Mouse (Mus musculus) hindbrain, embryonic 13.5 days (tissue): ENCODE results near the gene Myo1g. TPM values are rescaled to one million over a fixed set of nuclear protein-coding genes. Genes with fewer than 3 reads are reported as not detected.

ENCODE experiments used
- ATAC-seq: fragments of 200-750 bp; cut with Nextera tagmentation; 2 replicates; pipeline ENCODE4 v1.8.0; 2017; ENCODE audit warnings: moderate TSS enrichment; ENCODE audit not compliant: low FRiP score
- H3K27ac ChIP-seq: fragments of 300-500 bp; sonication (generic); 2 replicates; pipeline ENCODE4 v1.5.1; 2015; ENCODE audit warnings: inconsistent platforms, mild to moderate bottlenecking, moderate library complexity
- H3K27me3 ChIP-seq: fragments of 300-500 bp; sonication (generic); 2 replicates; pipeline ENCODE4 v1.6.1; 2015; ENCODE audit warnings: mild to moderate bottlenecking, inconsistent platforms
- H3K36me3 ChIP-seq: fragments of 300-500 bp; sonication (generic); 2 replicates; pipeline ENCODE4 v1.6.1; 2015; ENCODE audit warnings: mild to moderate bottlenecking, inconsistent platforms
- H3K4me1 ChIP-seq: fragments of 300-500 bp; sonication (generic); replicated peaks from 2 replicates; pipeline ENCODE4 v1.6.1; 2015; ENCODE audit warnings: inconsistent platforms
- H3K4me2 ChIP-seq: fragments of 300-500 bp; sonication (generic); 2 replicates; pipeline ENCODE4 v1.6.1; 2015; ENCODE audit warnings: inconsistent platforms, mild to moderate bottlenecking, moderate library complexity
- H3K4me3 ChIP-seq: fragments of 300-500 bp; sonication (generic); 2 replicates; pipeline ENCODE4 v1.5.1; 2015; ENCODE audit warnings: mild to moderate bottlenecking, inconsistent platforms
- H3K9ac ChIP-seq: fragments of 300-500 bp; sonication (generic); 2 replicates; pipeline ENCODE4 v1.6.1; 2015; ENCODE audit warnings: mild to moderate bottlenecking, inconsistent platforms
- H3K9me3 ChIP-seq: fragments of 300-500 bp; sonication (generic); 2 replicates; pipeline ENCODE4 v1.6.1; 2016; ENCODE audit warnings: inconsistent platforms
- WGBS: fragments of 180-500 bp; shearing (Covaris S2); methylation state at CpG from one replicate; pipeline ENCODE4 v1.1.7; 2015; 5-methylcytosine and 5-hydroxymethylcytosine counted together
- polyA plus RNA-seq: library from polyadenylated mRNA; unstranded; fragments of >200 nt; fragmentation: Nextera tagmentation; extraction: Ambion mirVana; gene quantifications from 2 replicates; pipeline ENCODE4 v1.2.1, GENCODE M21; 2015

Myo1g gene
- polyA plus RNA-seq, 1 experiment from 2014 or later, result 0.42 TPM

DNA sequence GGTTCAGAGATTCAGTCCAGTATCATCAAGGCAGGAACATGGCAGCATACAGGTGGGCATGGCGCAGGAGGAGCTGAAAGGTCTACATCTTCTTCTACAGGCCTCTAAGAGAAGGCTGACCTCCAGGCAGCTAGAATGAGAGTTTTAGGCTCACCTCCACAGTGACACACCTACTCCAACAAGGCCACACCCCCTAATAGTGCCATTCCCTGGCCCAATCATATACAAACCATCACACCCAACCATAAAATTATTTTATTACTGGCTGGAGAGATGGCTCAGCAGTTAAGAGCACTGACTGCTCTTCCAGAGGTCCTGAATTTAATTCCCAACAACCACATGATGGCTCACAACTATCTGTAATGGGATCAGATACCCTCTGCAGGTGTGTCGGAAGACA, 18.3 kb downstream of the Myo1g start:
- ATAC-seq, result no peak
- H3K4me2 ChIP-seq, result no peak overlapping the region
- 95% methylated on average over 2 of the region's 2 CpGs for WGBS
- H3K9me3 ChIP-seq, result no peaks in the 10 kb centered on the region
- no peak overlapping the region for H3K27ac ChIP-seq
- H3K27me3 ChIP-seq, result no peaks in the 10 kb centered on the region
- H3K4me3 ChIP-seq, result no peak overlapping the region
- no peaks in the 10 kb centered on the region for H3K4me1 ChIP-seq
- no peak overlapping the region for H3K9ac ChIP-seq
- H3K36me3 ChIP-seq, result no peaks in the 10 kb centered on the region

DNA sequence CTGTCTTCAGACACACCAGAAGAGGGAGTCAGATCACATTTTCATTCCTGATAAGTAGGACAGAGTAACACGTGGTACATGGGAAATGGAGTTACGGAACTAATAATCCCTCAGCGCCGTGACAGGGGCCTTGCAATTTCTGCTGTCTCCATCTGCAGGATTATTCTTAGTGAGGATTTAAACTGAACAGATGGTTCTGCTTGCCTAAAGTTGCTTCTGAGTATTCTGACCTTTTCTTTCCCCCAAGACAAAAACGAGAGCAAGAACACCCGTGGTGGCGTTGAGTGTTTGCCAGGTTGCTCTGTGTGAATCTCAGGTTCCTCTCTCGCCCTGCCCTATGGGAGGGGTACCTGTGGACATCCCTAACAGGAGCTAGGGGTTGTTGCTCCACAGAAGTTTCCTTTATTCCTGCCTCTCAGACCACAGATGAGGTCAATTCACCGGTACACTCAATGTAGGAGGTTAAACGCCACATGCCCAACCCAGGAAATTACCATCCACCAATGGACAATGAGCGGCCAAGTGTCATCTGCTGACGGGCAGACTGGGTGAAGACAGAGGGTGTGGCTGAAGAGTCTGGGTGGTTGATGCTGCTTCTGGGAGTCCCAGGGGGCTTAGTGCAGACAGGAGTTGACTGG, 23.3 kb downstream of the Myo1g start:
- 77% methylated on average over 12 of the region's 12 CpGs for WGBS
- H3K4me3 ChIP-seq, result no peak overlapping the region
- no peak for ATAC-seq

DNA sequence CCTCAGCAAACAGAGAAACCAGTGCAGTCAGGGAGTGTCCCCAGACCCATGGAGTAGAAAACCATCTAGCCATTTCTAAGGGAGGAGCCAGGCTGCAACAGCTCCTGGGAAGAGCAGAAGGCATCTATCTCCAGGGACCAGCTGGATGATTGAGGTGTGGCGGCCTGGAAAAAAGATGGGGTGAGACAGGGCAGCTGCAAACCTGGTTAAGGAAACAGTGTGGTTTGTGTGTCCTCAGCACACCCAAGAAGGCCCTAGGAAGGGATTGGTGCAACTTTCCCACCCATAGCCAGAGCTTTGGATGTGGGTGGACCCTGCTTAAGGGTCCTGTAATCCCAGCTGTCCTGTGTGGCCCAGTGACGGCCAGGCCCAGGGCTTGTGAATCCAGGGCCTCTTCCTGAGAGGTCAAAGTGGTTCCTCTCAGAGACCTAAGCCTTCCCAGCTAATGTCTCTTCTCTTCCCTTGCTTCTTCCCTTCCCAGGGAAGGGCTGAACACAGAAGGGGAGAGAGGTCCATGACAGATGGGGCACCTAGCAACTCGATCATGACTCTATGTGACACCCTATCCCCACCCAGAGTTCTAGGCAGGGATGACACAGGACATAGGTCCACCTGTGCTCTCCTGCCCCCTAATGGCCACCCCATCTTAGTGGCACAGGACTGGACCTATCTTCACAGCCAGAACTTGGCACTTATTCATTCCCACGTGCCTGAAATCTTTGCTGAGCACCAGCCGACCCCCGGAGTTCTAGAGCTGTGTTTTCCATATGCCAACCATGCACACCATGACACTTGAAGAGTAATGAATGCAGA, 30.9 kb downstream of the Myo1g start:
- WGBS, result 59% methylated on average over 6 of the region's 6 CpGs
- no peak overlapping the region for H3K4me3 ChIP-seq
- no peak overlapping the region for H3K9ac ChIP-seq
- H3K4me1 ChIP-seq, result no peaks in the 10 kb centered on the region
- no peak overlapping the region for H3K4me2 ChIP-seq
- H3K36me3 ChIP-seq, result no peaks in the 10 kb centered on the region
- H3K9me3 ChIP-seq, result no peaks in the 10 kb centered on the region
- H3K27me3 ChIP-seq, result no peaks in the 10 kb centered on the region
- 0 out of 2 replicates have a peak overlapping the region, but pooled peaks have one; percentile 8 for H3K27ac ChIP-seq
- no peak for ATAC-seq

More for the DNA sequence above, 23.3 kb downstream of the Myo1g start:
- H3K27ac ChIP-seq, result no peak overlapping the region
- H3K36me3 ChIP-seq, result no peaks in the 10 kb centered on the region
- no peaks in the 10 kb centered on the region for H3K9me3 ChIP-seq
- no peaks in the 10 kb centered on the region for H3K27me3 ChIP-seq
- H3K4me2 ChIP-seq, result no peak overlapping the region
- H3K9ac ChIP-seq, result no peak overlapping the region
- H3K4me1 ChIP-seq, result no peaks in the 10 kb centered on the region

DNA sequence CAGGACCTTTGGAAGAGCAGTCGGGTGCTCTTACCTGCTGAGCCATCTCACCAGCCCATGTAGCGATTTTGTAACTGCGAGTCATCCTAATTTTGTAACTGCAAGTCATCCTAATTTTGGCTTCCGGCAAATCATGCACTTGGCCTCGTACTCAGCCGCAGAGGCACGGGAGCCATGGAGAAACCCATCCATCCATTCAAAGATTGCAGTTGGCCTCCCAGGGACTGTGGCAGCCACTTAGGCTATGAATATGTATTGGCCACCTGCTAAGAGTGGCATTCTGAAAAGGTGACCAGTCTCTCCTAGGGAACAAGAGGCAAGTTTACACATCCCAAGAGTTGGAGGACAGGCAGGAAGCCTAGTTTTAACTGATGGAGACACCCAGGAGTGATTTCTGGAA, 31.5 kb downstream of the Myo1g start:
- H3K27ac ChIP-seq, result 0 out of 2 replicates have a peak overlapping the region, but pooled peaks have one; percentile 8
- ATAC-seq, result no peak
- no peak overlapping the region for H3K4me3 ChIP-seq
- no peaks in the 10 kb centered on the region for H3K36me3 ChIP-seq
- 61% methylated on average over 7 of the region's 7 CpGs for WGBS
- H3K27me3 ChIP-seq, result no peaks in the 10 kb centered on the region
- H3K9me3 ChIP-seq, result no peaks in the 10 kb centered on the region
- no peaks in the 10 kb centered on the region for H3K4me1 ChIP-seq
- H3K9ac ChIP-seq, result no peak overlapping the region
- no peak overlapping the region for H3K4me2 ChIP-seq

DNA sequence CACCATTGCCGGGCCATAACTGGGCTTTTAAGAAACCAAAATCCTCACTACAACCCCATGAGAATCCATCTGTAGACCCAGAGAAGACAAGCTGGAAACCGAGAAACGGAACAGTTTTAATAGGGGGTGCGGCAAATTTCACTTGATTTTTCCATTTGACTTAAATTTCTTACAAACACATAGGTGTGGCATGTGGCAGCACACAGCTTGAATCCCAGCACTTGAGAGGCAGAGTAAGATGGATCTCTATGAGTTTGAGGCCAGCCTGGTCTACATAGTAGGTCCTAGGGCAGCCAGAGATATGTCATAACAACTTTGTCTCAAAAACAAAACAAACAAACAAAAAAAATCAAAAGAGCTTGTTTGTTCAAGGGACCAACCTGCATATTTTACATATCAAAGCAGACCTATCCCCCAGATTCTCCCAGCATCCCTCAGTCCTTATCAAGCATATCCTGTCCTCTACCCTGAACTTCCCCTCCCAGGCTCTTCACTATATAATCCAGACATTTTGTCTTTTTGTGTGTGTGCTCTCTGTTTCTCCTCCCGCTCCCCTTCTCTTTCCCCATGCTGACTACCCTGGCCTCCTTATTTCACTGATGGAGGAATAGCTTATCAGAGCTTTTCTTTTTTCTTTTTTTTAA, 32.6 kb downstream of the Myo1g start:
- no peak overlapping the region for H3K9ac ChIP-seq
- H3K4me1 ChIP-seq, result no peaks in the 10 kb centered on the region
- 96% methylated on average over 5 of the region's 5 CpGs for WGBS
- H3K9me3 ChIP-seq, result no peaks in the 10 kb centered on the region
- no peak overlapping the region for H3K4me2 ChIP-seq
- H3K4me3 ChIP-seq, result no peak overlapping the region
- no peaks in the 10 kb centered on the region for H3K27me3 ChIP-seq
- ATAC-seq, result no peak
- no peaks in the 10 kb centered on the region for H3K36me3 ChIP-seq
- no peak overlapping the region for H3K27ac ChIP-seq

DNA sequence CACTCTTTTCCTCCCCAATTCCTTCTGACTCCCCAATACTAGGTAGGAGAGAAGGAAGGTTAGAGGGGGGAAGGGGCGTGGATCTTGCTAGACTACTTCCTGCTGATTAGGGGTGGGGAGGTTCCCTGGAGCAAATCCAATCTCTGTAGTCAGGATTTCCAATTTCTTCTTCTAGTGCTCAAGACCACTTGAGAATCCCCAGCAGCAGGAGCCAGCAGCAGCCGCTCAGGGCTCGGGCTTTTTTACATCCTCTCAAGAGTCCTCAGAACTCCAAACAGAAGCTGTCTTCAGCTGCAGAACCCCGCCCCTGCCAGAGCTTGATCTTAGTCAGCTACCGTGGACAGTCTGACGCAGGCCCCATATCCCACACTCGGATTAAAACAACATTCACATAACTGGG, 33.3 kb downstream of the Myo1g start:
- H3K36me3 ChIP-seq, result no peaks in the 10 kb centered on the region
- no peak overlapping the region for H3K4me2 ChIP-seq
- no peaks in the 10 kb centered on the region for H3K27me3 ChIP-seq
- no peak overlapping the region for H3K27ac ChIP-seq
- no peak for ATAC-seq
- H3K4me3 ChIP-seq, result no peak overlapping the region
- no peaks in the 10 kb centered on the region for H3K4me1 ChIP-seq
- H3K9me3 ChIP-seq, result no peaks in the 10 kb centered on the region
- 75% methylated on average over 7 of the region's 7 CpGs for WGBS
- H3K9ac ChIP-seq, result no peak overlapping the region

DNA sequence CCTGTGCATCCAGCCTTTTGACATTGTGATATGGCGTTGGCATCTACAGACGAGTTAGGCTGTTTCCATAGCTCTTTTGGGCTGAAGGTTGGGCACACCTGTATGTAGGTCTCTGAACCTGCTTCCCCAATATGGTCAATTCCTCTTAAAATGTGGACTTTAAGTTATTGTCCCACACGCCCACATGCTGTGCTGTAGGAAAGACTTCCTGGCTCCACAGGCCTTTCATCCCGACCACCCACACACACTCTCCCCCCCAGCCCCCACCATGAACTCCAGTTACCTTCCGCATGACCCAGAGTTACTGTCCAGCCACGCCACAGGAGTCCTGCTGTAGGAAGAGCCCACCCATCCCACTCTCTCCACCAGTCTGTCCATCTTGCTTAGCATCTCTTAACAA, 33.8 kb downstream of the Myo1g start:
- no peaks in the 10 kb centered on the region for H3K9me3 ChIP-seq
- H3K27me3 ChIP-seq, result no peaks in the 10 kb centered on the region
- no peaks in the 10 kb centered on the region for H3K36me3 ChIP-seq
- no peak overlapping the region for H3K27ac ChIP-seq
- no peak overlapping the region for H3K9ac ChIP-seq
- 73% methylated on average over 6 of the region's 6 CpGs for WGBS
- no peaks in the 10 kb centered on the region for H3K4me1 ChIP-seq
- H3K4me2 ChIP-seq, result no peak overlapping the region
- no peak overlapping the region for H3K4me3 ChIP-seq
- ATAC-seq, result no peak

DNA sequence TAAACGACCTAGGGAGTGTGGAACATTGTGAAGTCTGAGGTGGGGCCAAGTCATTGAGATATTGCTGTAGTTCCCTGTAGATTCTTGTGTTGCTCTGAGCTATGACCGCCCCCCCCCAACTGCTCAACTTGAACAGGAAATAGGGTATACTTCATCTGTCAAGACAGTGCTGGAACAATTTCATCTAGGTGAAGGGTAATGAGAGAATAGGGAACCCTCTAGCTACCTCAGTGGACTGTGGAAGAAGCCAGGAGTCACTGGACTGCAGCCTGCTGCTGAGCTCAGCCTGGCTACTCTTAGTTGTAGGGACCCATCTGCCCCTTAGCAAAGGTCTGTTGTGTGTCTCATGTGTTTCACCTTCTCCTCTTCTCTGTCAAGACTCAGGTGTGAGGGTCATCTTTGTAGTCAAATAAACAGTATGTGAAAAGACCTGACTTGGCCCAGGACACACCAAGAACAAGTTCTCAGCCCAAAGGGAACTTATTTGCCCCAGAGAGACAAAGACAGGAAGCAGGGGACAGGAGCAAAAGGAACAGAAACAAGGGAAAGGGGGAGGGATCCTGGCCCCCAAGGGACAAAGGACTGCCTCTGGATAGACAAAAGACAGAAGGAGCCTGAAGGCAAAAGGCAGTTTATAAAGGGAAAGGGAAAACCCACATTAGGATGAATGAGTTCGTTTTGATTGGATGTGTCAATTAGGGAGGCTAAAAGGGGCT, 36.4 kb downstream of the Myo1g start:
- WGBS, result 63% methylated on average over 3 of the region's 3 CpGs
- no peak overlapping the region for H3K4me3 ChIP-seq
- no peak overlapping the region for H3K9ac ChIP-seq
- ATAC-seq, result no peak
- no peaks in the 10 kb centered on the region for H3K27me3 ChIP-seq
- H3K27ac ChIP-seq, result no peak overlapping the region
- H3K9me3 ChIP-seq, result no peaks in the 10 kb centered on the region
- H3K4me1 ChIP-seq, result no peaks in the 10 kb centered on the region
- H3K36me3 ChIP-seq, result no peaks in the 10 kb centered on the region
- no peak overlapping the region for H3K4me2 ChIP-seq

DNA sequence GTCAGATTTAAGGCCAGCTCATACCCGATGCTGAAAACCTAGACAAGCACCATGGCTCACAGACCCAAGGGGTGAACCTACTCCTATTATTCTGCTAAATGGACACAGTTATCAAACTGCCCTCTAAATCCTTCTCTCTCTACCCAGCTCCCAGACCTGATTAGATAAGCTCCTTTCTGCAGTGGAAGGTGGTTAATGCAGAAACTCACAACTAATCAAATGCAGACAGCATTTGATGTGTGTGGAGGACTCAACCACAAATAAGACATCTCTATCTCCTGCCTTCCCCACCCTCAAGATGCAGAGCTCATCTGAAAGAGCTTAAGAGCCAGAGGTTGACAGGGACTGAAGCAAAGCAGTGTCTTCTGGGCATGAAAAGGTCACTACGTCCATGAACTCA, 37.7 kb downstream of the Myo1g start:
- 90% methylated on average over 2 of the region's 2 CpGs for WGBS
- no peaks in the 10 kb centered on the region for H3K4me1 ChIP-seq
- H3K27me3 ChIP-seq, result no peaks in the 10 kb centered on the region
- H3K27ac ChIP-seq, result no peak overlapping the region
- no peaks in the 10 kb centered on the region for H3K9me3 ChIP-seq
- no peak for ATAC-seq
- H3K36me3 ChIP-seq, result no peaks in the 10 kb centered on the region
- H3K4me3 ChIP-seq, result no peak overlapping the region
- H3K9ac ChIP-seq, result no peak overlapping the region
- H3K4me2 ChIP-seq, result no peak overlapping the region

DNA sequence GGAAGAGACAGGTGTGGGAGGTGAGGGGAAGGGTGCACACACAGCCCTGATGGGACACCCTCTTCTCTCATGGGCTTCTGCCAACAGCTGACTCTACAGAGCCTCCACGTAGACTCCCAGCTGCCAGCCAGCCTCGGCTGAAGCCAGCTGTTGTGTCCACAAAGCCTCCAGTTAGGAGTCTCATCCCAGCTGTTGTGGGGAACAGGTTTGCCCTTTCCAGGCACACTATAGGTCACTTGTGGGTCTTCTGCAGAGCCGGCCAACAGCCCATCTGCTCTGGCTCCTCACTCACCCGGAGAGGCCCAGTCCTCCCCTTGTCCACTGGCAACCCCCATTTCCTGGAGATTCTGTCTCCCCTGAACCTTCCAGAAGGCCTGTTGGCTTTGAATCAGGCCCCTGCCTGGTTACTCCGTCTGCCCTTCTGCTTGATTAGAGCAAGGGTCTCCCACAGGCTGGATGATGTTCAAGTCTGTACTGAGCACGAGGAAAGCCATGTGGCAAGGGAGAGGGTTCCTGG, 39.0 kb downstream of the Myo1g start:
- H3K4me1 ChIP-seq, result no peaks in the 10 kb centered on the region

DNA sequence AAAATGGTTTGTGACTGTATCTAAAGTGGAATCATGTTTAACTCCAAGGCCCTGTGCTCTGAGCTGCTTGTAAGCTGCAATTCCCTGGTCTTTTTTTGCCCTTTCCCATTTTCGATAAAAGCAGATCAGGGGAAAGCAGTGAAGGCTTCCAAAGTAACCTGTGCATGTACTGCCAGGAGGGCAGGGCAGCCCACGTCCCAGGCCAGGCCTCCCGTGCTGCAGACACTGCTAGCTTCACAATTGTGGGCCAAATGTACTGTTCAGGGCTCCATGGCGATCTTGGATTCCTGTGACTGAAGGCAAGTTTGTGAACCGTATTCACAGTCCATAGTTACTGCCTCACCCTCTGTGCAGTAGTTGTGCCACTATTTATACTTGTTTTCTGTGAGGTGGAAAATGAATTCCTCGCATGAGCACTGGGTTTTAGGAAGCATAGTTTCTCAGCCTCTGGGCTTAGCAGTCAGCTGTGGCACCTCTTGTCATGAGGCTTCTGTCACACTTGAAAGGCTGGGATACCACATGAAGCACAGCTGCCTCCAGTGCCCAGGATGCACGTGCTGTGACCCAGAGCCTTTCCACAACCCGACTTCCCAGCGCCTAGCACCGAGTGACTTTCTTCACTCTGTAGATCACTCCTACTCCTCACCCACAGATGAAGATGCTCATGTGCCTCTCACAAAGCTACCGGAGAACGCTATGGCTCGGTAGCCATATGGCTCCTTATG, 39.9 kb downstream of the Myo1g start:
- H3K4me1 ChIP-seq, result no peaks in the 10 kb centered on the region
- H3K36me3 ChIP-seq, result no peaks in the 10 kb centered on the region
- H3K9me3 ChIP-seq, result no peaks in the 10 kb centered on the region
- WGBS, result 84% methylated on average over 13 of the region's 13 CpGs
- no peak overlapping the region for H3K27ac ChIP-seq
- H3K9ac ChIP-seq, result no peak overlapping the region; the same call in 1 of the 2 replicates
- H3K4me3 ChIP-seq, result no peak overlapping the region
- H3K4me2 ChIP-seq, result no peak overlapping the region
- H3K27me3 ChIP-seq, result no peaks in the 10 kb centered on the region
- no peak for ATAC-seq

More for the DNA sequence above, 39.0 kb downstream of the Myo1g start:
- no peak overlapping the region for H3K27ac ChIP-seq
- no peak overlapping the region for H3K9ac ChIP-seq
- no peak for ATAC-seq
- WGBS, result 68% methylated on average over 6 of the region's 6 CpGs
- no peaks in the 10 kb centered on the region for H3K27me3 ChIP-seq
- no peak overlapping the region for H3K4me3 ChIP-seq
- no peak overlapping the region for H3K4me2 ChIP-seq
- no peaks in the 10 kb centered on the region for H3K9me3 ChIP-seq
- H3K36me3 ChIP-seq, result no peaks in the 10 kb centered on the region
